Mouse (Mus musculus) testis, adult 2 months (tissue): ENCODE results near the gene Zfp39. TPM values are rescaled to one million over a fixed set of nuclear protein-coding genes. Genes with fewer than 3 reads are reported as not detected.

Source experiments
- H3K27ac ChIP-seq: fragments of 200-500 bp; 2 replicates; pipeline ENCODE4 v1.5.1; 2012; ENCODE audit warnings: low read depth, low read length; ENCODE audit not compliant: control insufficient read depth, insufficient read depth
- H3K27me3 ChIP-seq: fragments of 200-500 bp; 2 replicates; pipeline ENCODE4 v1.6.1; 2012; ENCODE audit warnings: mild to moderate bottlenecking, low read length, moderate library complexity; ENCODE audit not compliant: control insufficient read depth, insufficient read depth
- H3K36me3 ChIP-seq: fragments of 200-500 bp; 2 replicates; pipeline ENCODE4 v1.6.1; 2012; ENCODE audit warnings: mild to moderate bottlenecking, low read length; ENCODE audit not compliant: control insufficient read depth, insufficient read depth
- H3K4me1 ChIP-seq: fragments of 200-500 bp; 2 replicates; pipeline ENCODE4 v1.6.1; 2012; ENCODE audit warnings: low read length; ENCODE audit not compliant: control insufficient read depth, insufficient read depth
- H3K4me3 ChIP-seq: fragments of 200-500 bp; 2 replicates; pipeline ENCODE4 v1.5.1; 2012; ENCODE audit warnings: low read depth, mild to moderate bottlenecking, low read length, moderate library complexity, mixed read lengths; ENCODE audit not compliant: control insufficient read depth
- CTCF ChIP-seq: fragments of 200-500 bp; IDR thresholded peaks from 2 replicates; pipeline ENCODE4 v1.5.1; 2012; ENCODE audit warnings: low read depth, mild to moderate bottlenecking, inconsistent platforms, low read length, moderate library complexity; ENCODE audit not compliant: control insufficient read depth, insufficient read depth, insufficient replicate concordance
- POLR2A ChIP-seq: fragments of 200-500 bp; IDR thresholded peaks from 2 replicates; pipeline ENCODE4 v1.6.1; 2012; ENCODE audit warnings: low read depth, mild to moderate bottlenecking, inconsistent platforms, low read length, moderate library complexity; ENCODE audit not compliant: control insufficient read depth
- polyA plus RNA-seq: library from polyadenylated mRNA; depleted of rRNA; stranded (reverse); fragments of >200 nt; gene quantifications from 2 replicates; pipeline ENCODE4 v1.2.3, GENCODE M21; 2012

Zfp39 gene
- polyA plus RNA-seq, 1 experiment: 35.2 TPM

GRCm38 (mm10) chr11:58897485-58897884 is 6.5 kb downstream of the Zfp39 start:
- no peaks in the 10 kb centered on the region for H3K4me1 ChIP-seq
- TF ChIP-seq POLR2A (no peak), CTCF (no peak)
- H3K4me3 ChIP-seq: no peak overlapping the region
- peaks cover 6% of the 10 kb centered on the region for H3K36me3 ChIP-seq
- H3K27me3 ChIP-seq: no peaks in the 10 kb centered on the region
- H3K27ac ChIP-seq: no peak overlapping the region

DNA sequence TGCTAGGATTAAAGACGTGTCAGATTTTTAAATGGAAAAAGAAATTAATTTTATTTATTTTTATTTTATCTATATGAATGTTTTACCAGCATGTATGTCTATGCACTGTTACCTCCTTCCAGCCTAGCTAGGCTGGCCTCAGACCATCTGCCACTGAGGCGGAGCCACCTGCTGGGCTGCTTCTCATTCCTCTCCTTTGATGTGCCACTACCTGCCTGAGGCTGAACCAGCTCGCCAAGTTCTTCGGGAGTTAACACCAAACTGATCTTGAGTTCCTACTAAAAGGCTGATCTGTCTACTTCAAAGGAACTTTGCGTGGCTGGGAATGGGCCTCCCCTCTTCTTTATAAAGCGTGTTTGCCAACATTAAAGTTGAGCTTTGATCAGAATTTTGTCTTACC is 9.6 kb downstream of the Zfp39 start:
- Histone ChIP-seq H3K27ac (no peak overlapping the region), H3K4me1 (no peaks in the 10 kb centered on the region), H3K27me3 (no peaks in the 10 kb centered on the region), H3K4me3 (no peak overlapping the region), H3K36me3 (peaks cover 12% of the 10 kb centered on the region)
- no peak for TF ChIP-seq CTCF
- TF ChIP-seq POLR2A: no peak

DNA sequence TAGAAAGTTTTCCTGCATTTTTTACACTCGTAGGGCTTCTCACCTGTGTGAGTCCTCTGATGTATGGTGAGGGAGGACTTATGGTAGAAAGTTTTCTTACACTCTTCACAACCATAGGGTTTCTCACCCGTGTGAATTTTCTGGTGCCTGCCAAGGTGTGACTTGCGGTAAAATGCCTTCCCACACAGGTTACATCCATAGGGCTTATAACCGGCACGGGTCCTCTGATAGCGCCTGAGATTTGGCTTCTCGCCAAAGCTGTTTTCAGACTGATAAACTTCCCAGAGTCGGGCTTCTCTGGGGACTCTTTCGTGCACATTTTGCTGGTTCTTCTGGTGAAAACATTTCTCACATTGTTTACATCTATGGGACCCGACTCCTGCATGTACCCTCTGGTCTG is 13.5 kb downstream of the Zfp39 start:
- peaks cover 9% of the 10 kb centered on the region for H3K36me3 ChIP-seq
- no peak for TF ChIP-seq CTCF
- H3K4me1 ChIP-seq: no peaks in the 10 kb centered on the region
- no peak overlapping the region for H3K27ac ChIP-seq
- no peaks in the 10 kb centered on the region for H3K27me3 ChIP-seq
- H3K4me3 ChIP-seq: no peak overlapping the region

GRCm38 (mm10) chr11:58883756-58884155 is 20.3 kb downstream of the Zfp39 start:
- Histone ChIP-seq H3K36me3 (peaks cover 2% of the 10 kb centered on the region), H3K4me1 (no peaks in the 10 kb centered on the region), H3K27me3 (no peaks in the 10 kb centered on the region), H3K4me3 (no peak overlapping the region), H3K27ac (no peak overlapping the region)
- TF ChIP-seq POLR2A: no peak

DNA sequence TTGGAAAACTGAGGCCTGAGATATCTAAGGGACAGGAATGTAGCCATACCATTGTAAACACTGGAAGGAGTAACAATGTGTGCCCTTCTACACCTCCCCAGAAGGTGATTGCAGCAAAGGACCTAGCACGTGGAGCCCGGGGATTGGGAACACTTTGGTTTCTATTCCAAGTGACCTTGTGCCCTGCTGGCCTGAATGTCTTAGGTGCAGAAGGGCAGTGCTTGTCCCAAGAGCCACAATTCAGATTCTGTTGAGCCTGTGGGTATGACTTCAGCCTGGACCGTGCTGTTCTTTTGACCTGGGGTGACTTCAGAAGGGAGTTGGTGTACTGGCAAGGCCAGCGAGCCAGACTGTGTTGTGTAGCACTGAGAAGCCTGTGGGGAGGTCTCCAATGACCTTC is 33.1 kb downstream of the Zfp39 start:
- no peak for TF ChIP-seq POLR2A
- no peak for TF ChIP-seq CTCF
- Histone ChIP-seq H3K27me3 (no peaks in the 10 kb centered on the region), H3K4me1 (peaks cover 5% of the 10 kb centered on the region), H3K4me3 (no peak overlapping the region), H3K36me3 (no peaks in the 10 kb centered on the region; the same call in none of the 2 replicates), H3K27ac (no peak overlapping the region)

DNA sequence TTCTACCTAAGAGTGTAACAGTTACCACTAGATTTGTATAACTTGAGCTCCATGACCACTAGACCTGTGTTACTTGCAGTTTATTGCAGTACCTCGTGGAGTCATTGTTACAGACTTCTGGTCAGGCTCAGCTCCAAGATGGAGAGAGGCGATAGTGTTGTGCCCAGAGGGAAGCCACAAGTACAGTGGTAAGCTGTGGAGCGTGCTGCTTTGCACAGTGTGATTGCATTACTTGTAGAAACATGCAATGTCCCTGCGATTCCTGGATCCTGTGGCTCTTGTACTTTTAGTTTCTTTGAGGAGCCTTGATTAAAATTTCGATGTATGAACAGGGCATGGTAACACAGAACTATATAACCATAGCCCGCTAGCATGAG is 36.1 kb downstream of the Zfp39 start:
- Histone ChIP-seq H3K4me3 (no peak overlapping the region), H3K27me3 (no peaks in the 10 kb centered on the region)

DNA sequence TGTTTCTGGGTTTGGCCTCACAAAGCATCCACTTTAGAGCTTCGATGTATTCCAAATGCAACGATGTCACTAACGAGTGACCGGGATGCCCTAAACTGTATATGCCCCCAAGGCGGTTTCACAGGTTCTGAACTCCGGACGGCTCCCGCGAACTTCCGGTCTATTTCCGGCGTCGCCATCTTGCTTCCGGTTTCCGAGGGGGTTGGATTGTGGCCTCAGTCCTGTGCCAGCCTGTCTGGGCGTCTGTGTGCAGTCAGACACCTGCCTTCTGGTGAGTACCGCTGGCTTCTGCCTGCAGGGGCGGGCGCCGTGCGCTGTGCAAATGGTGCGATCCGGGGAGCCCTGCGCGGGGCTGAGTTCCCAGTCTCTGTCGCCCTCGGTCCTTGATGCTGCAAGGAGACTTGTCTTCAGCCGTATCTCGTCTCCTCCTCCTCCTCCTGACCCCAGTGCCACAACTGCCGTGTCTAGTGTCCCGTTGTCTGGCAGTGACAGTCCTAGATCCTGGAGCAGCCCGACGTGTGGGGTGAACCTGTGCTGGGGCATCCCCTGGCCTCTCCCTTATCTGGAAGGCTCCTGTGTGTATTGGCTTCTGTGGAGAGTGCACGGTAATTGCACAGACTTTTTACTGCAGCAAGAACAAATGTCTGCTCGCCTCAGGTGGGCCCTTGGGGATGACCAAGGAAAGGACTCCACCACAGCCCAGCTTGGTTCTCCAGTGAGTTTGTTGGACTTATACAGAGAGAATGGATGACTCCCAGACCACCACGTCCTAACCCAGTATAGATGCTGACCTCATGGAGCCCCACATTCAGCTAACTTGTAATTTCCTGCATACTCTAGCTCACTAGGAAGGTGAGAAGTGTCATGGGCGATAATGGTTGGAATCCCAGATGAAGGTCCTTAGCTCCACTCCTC is 36.7 kb downstream of the Zfp39 start, which contains the start of gene 2810021J22Rik:
Gene 2810021J22Rik, plus strand, starts transcription at position 178 of the 915 bp plus-strand sequence.
- H3K27me3 ChIP-seq: no peaks in the 10 kb centered on the region
- TF ChIP-seq CTCF: no peak
- TF ChIP-seq POLR2A: no peak; the same call in 1 of the 2 replicates
- H3K27ac ChIP-seq: peak within 1 kb of the TSS; percentile 68
- no peaks in the 10 kb centered on the region; the same call in none of the 2 replicates for H3K36me3 ChIP-seq
- H3K4me3 ChIP-seq: peak within 1 kb of the TSS; percentile 95
- H3K4me1 ChIP-seq: peaks cover 5% of the 10 kb centered on the region

More for the DNA sequence above, 36.1 kb downstream of the Zfp39 start:
- Histone ChIP-seq H3K4me1 (peaks cover 5% of the 10 kb centered on the region), H3K27ac (no peak overlapping the region), H3K36me3 (no peaks in the 10 kb centered on the region; the same call in none of the 2 replicates)
- no peak for TF ChIP-seq POLR2A
- no peak for TF ChIP-seq CTCF

DNA sequence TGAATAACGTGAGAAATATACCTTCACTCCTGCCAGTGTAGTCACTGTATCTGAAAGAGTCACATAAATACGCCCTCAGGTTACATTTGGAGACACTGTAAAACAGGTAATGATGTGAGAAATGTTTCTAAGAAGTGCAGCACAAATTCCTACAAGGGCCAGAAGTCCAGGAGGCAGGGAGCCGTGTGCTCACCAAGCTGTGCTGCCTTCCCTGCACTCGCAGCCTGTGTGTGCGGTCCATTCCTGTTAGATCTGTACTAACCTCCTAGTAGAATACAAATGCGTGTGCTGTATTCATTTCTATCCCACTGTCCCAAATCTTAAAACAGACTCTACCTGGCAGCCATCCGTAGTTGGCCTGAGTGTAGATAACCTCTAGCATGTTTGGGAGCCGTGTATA is 43.3 kb downstream of the Zfp39 start:
- Histone ChIP-seq H3K27ac (no peak overlapping the region), H3K27me3 (no peaks in the 10 kb centered on the region), H3K4me3 (no peak overlapping the region), H3K36me3 (no peaks in the 10 kb centered on the region; the same call in none of the 2 replicates), H3K4me1 (no peaks in the 10 kb centered on the region)
- no peak for TF ChIP-seq POLR2A
- no peak for TF ChIP-seq CTCF
